Mouse (Mus musculus) kidney, adult 18-20 months (tissue): ENCODE results near the gene Mrpl51.

Experiments used
- DNase-seq: peaks from one replicate; pipeline ENCODE4 v3.0.0; 2021

The Mrpl51 gene

GRCm38 (mm10) chr6:125191332-125192015 is at the start of gene Mrpl51, which contains the start of gene Ncapd2:
Mrpl51 (plus strand) TSS chr6:125191801.
Ncapd2 (minus strand) TSS chr6:125191701.
- peak; percentile 97 for DNase-seq

DNA sequence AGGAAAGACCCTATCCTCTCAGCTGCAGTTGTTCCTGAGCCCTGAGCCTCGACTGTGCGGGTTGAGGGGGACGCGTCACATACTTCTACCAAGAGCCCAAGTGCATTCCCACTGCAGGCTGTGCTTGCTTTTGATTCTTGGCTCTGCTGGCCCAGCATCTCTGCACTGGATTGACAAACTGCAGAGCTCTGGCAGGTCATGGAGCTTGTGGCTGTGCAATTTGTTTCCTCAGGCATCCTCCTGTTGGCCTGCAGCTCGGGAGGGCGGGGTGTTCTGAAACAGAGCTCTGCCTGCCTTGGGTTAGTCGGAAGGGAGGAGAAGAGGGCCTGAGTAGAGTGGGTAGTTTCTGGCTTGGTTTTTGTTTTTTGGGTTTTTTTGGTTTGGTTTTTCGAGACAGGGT is 49.2 kb upstream of the Mrpl51 start:
- no peak for DNase-seq

- DNase-seq = no peak
Observed at GRCm38 (mm10) chr6:125143128-125143527, 48.5 kb upstream of the Mrpl51 start.

- DNase-seq = peak; percentile 31
Observed at GRCm38 (mm10) chr6:125143904-125144303, 47.7 kb upstream of the Mrpl51 start.

DNA sequence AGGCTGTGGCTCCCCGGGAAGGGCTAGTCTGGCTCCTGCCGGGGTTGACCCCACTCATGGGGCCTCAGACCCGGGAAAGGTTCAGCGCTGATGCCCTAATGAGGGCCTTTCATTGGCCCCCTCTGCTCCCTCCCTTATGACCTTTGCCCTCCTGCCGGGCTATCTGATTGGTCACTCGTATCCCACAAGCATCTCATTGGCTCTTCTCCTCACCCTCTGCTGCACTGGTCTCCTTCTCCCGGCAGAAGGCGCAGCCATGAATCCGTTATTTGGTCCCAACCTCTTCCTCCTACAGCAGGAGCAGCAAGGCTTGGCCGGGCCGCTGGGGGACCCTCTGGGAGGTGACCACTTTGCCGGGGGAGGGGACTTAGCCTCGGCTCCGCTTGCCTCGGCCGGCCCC is 46.6 kb upstream of the Mrpl51 start, which contains the start of gene Iffo1:
Gene Iffo1, plus strand, starts transcription at position 241 of the 400 bp plus-strand sequence.
- DNase-seq = peak; percentile 90

- DNase-seq = no peak
Observed at GRCm38 (mm10) chr6:125145479-125145951, 46.1 kb upstream of the Mrpl51 start.

DNA sequence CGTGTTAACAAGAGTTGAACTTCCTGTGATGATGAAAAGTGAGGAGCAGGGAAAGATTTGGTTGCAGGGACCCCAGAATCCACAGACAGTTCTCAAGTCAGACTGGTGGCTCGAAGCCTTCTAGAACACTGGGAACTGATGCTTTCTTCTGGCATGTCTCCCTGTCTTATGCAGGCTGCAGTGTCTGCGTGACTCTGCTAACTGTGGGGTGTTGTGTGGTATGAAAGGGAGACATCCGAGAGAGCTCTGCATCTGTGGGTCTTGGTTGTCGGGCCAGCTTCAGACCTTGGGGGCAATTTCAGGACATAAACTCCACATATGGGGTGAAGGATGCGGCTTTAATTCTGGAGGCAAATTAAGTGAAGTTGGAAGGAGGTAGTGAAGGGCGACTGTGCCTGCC is 45.5 kb upstream of the Mrpl51 start:
- no peak for DNase-seq

DNA sequence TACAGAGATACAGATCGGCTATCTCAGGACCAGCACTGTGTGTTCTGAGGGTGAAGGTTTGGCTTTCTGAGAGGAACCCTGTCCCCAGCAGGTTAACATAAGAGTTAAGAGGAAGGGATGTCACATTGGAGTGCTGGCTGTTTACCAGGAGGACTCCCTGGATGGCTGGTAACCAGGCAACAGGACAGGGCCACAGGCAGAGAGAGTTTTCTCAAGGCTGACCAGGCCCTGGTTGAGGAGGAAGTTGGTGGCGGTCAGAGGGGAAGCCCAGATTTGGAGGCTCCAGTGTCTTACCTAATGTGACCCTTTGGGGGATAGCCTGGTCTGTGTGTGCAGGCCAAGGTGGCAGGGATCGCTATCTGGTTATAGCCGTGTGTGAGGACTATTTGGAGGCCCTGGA is 44.8 kb upstream of the Mrpl51 start:
- peak; percentile 34 for DNase-seq

DNA sequence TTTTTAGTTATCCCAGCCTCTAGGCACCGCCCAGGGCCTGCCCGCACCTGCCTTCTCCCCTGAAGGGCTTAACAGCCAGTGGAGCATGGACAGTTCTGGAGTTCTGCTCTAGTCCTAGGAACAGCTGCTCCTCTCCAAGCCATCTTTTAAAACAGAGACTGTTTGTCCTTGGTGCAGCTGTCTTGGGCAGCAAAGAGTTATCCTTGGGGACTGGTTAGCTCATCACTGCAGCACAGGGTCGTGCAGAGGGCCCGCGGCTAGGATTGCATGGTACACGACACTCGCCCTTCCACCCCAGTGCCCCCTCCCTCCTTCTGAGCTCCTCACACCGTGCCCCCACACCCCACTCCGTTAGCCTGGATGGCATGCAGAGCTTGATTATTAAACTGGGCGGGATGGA is 44.3 kb upstream of the Mrpl51 start:
- no peak for DNase-seq

DNA sequence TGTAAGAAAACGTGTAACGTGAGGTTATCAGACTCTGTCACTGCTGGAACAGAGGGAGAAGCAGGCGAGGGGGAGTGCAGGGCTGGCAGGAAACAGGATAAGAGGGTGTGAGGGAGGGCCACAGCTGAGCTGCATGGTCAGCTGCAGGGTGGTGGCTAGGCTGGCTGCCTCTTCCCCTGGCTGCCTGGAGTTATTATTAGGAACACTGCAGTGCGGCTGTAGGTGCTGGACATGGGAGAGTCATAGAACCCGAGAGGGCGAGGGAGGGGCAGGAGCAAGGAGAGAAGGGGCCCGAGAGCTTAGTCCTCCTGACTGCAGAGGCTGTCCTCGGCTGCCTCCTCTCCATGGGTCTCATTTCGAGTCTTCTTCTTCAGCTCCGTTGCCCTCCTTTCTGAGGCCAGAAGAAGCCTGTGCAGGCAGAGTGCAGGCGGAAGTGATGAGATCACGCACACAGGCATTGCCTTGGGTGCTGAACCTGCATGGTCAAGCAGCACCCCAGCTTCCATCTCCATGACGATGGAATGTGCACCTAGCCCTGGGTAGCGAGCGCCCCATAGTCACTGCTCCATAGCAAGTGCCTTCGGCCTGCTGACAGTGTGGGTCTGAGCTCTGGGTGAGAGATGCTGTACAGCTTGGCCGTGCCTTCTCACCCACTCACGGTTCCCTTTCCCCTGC is 43.2 kb upstream of the Mrpl51 start:
- DNase-seq = no peak

- peak; percentile 71 for DNase-seq
Observed at GRCm38 (mm10) chr6:125148926-125149568, 42.6 kb upstream of the Mrpl51 start.

GRCm38 (mm10) chr6:125149569-125149950 is 42.0 kb upstream of the Mrpl51 start:
- no peak for DNase-seq

DNA sequence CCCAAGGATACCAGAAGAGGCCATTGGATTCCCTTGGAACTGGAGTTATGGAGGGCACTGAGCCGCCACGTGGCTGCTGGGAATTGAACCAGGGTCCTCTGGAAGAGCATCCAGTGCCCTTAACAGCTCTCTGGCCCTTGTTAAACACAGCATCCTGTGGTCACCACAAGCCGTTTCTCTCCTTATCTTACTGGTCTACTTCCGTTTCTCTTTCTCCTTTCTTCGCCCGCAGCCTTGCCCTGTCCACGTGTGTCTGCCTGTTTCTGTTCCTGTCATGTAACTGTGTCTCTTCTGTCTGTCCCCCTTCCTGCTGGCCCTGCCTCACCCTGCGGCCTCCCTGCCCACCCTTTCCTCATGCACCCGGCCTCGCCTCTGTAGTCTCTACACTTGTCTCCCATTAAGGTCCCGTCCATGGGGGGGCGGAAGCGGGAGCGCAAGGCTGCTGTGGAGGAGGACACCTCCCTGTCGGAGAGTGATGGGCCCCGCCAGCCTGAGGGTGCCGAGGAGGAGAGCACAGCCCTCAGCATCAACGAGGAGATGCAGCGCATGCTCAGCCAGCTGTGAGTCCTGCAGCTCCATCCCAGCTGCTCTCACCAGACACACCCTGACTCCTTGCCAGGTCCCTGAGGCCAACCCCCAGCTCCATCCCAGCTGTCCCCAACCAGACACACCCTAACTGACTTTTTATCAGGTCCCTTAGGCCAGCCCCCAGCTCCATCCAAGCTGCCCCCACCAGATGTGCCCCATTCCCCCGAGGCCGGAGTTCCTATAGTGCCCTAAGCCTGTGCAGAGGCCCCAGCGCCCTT is 39.2 kb upstream of the Mrpl51 start:
- DNase-seq = no peak

DNA sequence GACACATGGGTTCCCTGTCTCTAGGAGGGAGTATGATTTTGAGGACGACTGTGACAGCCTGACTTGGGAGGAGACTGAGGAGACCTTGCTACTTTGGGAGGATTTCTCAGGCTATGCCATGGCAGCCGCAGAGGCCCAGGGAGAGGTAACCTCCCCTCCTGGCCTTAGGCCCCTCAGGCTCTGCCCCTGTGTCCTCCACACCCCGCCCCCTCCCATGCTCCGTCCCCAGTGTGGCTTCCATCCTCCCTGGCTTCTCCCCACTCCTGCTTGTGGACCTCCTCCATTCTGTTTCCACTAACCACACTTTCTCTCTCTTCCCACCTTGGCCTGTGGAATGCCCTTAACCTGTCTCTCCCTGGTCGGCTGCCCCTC is 38.6 kb upstream of the Mrpl51 start:
- DNase-seq = no peak

DNA sequence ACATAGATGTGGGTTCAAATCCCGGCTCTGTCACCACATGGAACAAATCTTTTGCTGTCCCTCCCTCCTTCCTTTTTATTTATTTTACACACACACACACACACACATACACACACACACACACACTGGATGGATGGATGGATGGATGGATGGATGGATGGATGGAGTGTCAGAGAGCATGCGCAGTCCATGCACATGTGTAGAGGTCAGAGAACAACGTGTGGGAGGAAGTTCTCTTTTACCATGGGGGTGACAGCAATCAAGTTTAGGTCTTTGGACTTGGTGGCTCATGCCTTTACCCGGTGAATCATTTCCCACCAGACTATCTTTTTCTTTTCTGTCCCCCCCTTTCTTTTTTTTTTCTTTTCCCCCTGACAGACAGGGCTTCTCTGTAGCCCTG is 37.9 kb upstream of the Mrpl51 start:
- DNase-seq = no peak

- no peak for DNase-seq
Observed at GRCm38 (mm10) chr6:125154550-125154949, 37.1 kb upstream of the Mrpl51 start.

- DNase-seq = no peak
Observed at GRCm38 (mm10) chr6:125155262-125155661, 36.3 kb upstream of the Mrpl51 start.

- no peak for DNase-seq
Observed at GRCm38 (mm10) chr6:125156491-125156890, 35.1 kb upstream of the Mrpl51 start.

DNA sequence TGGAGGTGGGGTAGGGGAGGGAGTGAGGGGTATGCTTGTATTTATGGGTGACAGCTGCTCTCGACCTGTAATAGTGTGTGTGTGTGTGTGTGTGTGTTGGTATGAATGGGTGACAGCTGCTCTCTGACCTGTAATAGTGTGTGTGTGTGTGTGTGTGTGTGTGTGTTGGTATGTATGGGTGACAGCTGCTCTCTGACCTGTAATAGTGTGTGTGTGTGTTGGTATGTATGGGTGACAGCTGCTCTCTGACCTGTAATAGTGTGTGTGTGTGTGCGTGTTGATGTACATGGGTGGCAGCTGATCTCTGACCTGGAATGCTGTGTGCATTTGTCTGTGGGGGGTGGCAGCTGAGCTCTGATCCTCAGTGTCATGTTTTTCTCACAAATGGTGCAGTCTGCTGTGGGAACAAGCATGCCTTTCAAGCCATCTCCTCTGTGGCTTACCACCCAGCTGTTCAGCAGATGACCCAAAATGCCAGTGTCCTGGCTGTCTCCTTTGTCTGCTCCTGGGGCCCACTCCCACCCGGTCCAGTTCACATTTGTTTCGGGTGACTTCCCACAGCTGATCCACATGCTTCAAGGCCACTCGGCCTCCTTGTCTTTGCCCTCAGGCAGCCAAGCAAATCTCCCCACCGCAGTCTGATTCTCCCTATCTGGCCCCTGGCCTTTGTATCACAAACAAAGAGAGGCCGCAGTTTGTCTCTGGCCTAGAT is 34.5 kb upstream of the Mrpl51 start:
- no peak for DNase-seq

GRCm38 (mm10) chr6:125158944-125159492 is 32.6 kb upstream of the Mrpl51 start:
- DNase-seq = no peak

- no peak for DNase-seq
Observed at GRCm38 (mm10) chr6:125159773-125160557, 31.6 kb upstream of the Mrpl51 start.
